Mouse (Mus musculus): ENCODE data around the gene Atg10. TPM values are rescaled to one million over a fixed set of nuclear protein-coding genes. Genes with fewer than 3 reads are reported as not detected.
"Not testable (repeated sequence)": the region's sequence is repeated elsewhere in the genome, so short reads cannot be mapped to it uniquely, and the experiment has no call there.

The Atg10 gene
- total RNA-seq, 2 experiments from 2014 or later, result 14.2 to 15.3 TPM

DNA sequence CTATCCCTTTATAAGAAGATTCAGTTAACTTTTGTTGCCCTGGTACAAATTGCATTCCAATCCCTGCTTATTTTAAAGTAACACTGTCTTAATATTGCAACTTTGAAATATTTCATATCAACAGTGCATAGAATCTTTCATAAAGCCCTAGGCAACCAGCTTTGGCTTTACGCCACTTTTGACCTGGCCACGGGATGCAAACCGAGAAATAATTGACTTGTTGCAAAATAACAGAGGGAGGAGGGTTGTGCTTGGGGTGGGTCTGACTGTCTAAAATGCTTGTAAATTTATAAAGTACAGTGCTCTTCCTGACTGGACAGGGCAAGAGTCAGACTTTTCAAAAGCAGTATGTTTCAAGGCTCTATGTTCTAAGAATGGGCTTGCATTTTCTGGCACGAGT lies 259.3 kb downstream of the Atg10 start:
- DNase-seq (ENCODE audit: extremely low spot score in 1 of 2, low spot score in 1 of 2), result no peak

DNA sequence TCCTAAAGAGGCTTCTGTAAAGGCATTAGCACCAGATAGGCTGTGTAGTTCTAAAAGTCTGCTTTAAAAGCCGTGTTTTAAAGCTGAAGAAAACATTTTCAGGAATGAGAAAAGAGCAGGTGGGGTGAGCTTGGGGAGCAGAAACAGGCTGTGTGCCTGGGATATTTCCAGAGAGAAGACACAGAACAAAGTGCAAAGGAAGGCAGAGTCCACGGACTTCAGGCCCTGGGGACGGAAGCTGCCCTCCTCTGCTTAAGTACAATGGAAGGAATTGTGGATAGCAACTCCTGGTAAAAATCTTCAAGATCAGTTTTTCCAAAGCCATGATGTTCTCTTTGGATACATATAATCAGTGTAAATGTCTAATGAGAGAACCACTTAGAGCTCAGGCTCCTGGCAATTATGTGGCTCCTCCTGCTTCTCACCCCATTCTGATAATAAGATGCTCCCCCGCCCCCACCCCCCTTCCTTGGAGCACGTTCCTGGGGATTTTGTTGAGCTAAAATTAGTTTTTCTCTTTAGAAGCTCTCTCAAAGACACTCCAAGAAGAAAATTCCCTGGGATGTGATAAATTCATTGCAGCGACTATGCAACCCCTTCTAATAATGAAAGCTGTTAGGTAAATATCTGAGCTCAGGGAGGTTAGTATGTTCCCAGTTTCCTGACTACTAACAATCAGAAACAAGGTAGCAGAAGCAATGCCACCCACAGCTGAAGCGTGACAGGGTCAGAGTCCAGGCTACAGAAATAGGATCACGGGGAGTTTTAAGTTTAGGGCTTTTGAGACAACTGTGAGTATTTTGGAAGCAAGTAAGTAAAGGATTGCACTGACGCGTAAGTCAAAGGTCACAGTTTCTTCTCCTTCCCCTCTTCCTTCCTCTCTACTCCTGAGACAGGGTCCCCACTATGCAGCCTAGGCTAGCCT lies 260.7 kb downstream of the Atg10 start:
- DNase-seq (ENCODE audit: extremely low spot score in 1 of 2, low spot score in 1 of 2), result no peak

DNA sequence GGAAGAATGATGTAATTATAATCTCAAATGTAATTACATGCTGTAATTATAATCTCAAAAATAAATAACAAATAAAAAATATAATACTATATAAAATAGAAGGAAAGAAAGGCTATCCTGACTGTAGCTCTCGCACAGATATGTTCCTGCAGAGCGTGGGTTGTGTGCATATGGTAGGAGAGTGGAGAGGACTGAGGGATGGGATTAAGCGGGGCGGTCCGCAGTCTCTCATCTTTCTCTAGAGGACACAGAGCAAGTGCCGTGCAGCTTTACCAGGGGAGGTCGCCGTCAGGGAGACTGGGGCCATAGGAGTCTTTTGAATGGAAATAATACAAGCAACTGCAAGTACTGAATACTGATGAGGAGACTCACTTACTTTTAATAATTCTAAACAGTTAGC lies 263.2 kb downstream of the Atg10 start:
- DNase-seq (ENCODE audit: extremely low spot score in 1 of 2, low spot score in 1 of 2), result no peak

DNA sequence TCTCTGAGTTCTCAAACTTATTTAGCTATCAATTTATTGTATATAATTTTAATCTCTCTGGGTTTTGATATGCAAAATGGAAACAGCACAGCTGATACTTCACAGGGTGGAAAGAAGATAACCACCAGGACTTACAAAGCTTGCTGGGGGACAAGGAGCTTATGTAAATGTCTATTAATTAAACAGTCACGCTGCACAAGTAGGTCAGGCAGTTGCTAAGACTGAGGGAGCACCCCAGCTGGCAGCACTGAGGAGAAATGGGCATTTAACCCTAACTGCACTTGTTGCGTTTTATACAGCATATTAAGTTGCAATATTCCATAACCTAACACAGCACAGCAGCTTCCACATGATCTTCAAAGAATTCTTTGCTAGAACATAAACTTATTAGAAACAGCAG lies 264.9 kb downstream of the Atg10 start:
- DNase-seq (ENCODE audit: extremely low spot score in 1 of 2, low spot score in 1 of 2), result no peak

DNA sequence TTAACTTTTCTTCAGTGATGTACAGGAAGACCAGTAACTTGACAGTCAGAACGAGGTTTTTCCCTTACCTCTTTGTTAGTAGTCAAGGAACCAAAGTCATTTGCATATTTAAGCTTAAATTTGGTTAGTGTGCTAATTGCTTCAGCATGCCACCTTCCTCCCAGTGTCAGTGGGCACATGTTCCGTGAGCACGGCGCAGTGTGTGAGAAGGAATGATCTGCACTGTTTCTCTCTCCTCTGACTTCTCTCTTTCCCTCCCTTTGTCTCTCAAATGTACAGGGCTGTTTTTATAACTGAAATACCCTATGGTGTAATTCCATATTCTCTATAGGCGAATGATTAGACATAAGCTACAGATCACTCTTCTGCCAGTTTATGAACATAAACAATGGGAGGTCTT lies 284.2 kb downstream of the Atg10 start:
- no peak for DNase-seq (ENCODE audit: extremely low spot score in 1 of 2, low spot score in 1 of 2)

DNA sequence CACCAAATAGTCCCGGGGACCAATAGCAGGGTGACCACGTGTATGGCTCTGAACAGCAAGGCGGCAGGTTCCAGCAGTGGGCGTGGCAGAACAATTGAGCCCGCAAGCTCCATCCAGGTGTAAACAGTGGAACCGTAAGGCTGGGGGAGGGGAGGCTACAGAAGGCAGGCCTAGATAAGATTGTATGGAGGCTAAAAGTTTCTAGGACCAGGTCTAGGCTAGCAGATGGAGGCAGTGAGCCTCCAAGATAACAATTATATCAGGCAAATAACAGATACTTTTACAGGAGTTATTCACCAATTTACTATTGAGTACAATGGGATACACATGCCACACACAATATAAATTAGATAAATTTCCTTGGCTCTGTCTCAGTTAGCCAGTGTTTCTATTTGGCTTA lies 284.6 kb downstream of the Atg10 start:
- DNase-seq (ENCODE audit: extremely low spot score in 1 of 2, low spot score in 1 of 2), result no peak

DNA sequence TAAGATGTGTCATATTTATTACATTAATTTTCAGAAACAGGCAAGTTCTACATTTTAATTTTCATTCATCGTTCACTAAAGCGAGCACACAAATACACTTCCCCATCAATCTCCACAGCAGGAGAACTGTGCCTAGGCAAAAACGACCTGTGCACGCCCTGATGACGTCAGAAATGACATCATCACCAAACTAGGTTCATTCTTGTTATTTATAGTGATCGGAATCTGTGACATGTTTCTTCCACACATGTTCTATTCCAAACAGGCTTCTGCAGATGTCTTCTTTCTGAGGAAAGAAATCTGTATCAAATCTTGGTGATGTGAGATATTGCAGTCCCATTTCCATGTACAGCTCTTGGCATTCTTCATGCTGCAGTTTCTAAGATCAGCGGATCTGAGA lies 287.9 kb downstream of the Atg10 start:
- no peak for DNase-seq (ENCODE audit: extremely low spot score in 1 of 2, low spot score in 1 of 2)

DNA sequence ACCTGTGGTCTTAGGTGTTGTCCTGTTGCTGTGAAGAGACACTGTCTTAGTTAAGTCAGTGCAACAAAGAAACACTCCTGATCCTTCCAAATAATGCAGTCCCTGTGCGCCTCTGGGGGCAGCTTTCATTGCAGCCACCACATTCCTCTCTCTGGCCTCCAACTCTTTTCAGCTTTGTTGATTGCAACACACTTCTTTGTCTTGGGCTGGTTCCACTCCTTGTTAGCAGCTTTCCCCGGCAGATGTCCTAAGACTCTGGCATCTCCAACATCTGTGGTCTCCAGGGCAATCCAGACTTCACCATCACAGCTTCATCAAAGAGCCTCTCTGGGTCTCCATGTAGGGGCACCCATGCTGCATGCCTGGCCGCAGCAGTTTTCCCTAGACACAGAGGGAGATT lies 290.5 kb downstream of the Atg10 start:
- no peak for DNase-seq (ENCODE audit: extremely low spot score in 1 of 2, low spot score in 1 of 2)

DNA sequence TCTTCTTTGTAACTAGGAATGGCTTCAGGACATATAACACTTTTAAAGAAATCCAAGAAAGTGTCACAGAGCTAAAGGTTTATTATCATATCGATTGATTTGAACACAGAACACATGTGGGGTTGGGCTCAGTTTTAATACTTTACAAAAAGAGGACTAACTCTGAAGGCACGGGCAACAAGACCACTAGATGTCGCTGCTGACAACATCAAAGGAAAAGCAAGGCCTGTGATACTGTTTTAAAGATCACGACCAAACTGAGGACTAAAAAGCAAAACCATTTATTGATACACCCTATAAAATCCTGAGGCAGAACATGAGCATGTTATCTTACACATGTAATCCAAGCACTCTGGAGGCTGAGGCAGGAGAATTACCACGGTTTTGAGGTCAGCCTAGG lies 293.9 kb downstream of the Atg10 start:
- peak; percentile 26 to 85 for DNase-seq (ENCODE audit: extremely low spot score in 1 of 2, low spot score in 1 of 2)

DNA sequence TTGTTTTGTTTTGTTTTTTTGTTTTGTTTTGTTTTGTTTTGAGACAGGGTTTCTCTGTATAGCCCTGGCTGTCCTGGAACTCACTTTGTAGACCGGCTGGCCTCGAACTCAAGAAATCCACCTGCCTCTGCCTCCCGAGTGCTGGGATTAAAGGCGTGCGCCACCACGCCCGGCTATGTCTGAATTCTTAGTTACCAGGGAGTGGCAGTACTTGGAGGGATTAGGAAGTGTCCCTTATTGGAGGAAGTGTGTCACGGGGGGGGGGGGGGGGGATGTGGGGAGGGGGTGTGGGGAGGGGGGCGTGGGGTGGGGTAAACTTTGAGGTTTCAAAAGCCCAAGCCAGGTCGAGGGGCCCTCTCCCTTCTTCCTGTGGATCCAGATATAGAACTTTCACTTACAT lies 295.5 kb downstream of the Atg10 start:
- DNase-seq (ENCODE audit: extremely low spot score in 1 of 2, low spot score in 1 of 2), result not testable (repeated sequence)

DNA sequence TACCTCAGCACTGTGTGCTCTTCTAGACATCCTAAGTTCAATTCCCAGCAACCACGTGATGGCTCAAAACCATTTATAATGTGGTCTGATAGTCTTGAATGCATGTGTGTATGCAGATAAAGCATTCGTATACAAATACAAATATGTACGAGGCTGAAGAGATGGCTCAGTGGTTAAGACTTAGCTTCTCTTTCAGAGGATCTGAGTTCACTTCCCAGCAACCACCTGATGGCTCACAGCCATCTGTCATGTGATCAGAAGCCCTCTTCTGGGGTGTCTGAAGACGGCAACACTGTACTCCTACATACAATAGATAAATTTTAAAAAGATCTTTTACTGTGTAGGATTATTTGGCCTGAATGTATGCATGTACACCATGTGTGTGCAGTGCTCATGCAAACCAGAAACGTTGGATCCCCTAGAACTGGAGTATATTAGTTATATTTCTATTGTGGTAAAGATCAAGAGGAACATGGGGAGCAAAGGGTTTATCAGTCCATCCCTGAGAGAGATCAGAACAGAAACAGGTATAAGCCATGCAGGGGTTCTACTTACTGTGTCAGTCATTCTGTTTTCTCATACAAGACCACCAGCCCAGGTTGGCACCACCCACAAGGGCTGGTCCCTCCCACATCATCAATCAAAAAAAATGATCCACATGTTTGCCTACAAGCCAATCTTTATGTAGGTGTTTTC lies 296.7 kb downstream of the Atg10 start:
- no peak for DNase-seq (ENCODE audit: extremely low spot score in 1 of 2, low spot score in 1 of 2)

DNA sequence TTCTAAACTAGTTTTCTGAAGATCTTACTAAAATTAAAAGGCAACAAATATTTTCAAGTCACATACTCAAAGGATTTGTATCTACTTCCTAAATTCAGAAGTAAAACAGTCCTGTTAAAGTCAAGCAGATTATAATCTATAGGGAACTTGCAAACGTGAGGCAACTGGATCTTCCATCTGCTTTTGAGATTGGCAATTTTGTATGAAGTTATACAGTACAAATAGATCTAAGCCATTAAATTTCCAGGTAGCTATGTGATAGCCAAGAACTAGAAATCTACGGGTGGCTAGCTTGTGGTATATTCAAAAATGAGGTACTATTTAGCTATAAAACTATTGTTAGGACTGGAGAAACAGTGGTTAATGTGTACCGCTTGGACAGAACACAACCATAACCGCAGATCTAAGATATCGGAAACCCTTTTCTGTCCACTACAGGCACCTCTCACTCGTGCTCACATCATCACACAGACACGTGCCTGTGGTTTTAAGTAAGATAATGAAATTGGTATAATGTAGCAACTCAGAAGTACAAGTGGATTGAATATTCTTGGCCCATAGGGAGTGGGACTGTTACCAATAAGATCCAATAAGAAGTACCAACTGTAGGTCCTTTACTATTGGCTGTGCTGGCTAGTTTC lies 297.5 kb downstream of the Atg10 start:
- no peak for DNase-seq (ENCODE audit: extremely low spot score in 1 of 2, low spot score in 1 of 2)

DNA sequence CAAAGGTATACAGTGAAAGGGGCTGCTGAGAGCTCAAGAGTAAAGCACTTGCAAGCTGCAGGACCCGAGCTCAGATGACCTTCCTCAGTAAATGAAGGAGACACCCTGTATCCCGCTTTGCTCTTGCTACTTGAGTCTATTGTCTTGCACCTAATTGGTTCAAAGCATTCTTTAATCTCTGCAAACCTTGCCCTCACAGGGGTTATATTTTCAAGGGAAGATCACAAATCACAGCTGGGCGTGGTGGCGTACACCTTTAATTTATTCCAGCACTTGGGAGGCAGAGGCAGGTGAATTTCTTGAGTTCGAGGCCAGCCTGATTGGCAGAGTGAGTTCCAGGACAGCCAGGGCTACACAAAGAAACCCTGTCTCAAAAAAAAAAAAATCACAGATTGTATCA lies 298.6 kb downstream of the Atg10 start:
- no peak for DNase-seq (ENCODE audit: extremely low spot score in 1 of 2, low spot score in 1 of 2)

DNA sequence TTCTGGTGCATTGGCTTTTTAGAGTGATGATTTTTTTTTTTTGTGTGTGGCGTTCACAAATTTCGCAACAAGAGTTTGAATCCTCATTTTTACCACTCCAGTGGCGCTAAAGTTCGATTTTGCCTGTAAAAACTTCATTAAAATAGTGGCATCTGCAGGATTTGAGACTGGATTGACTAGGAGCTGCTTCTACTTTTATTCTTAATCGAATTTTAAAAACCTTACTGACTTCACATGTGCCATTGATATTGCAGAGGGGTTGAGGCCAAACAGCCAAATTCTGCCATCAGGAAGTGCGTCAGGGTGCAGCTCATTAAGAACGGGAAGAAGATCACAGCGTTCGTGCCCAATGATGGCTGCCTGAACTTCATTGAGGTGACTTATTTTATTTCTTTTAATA lies 299.7 kb downstream of the Atg10 start:
- DNase-seq (ENCODE audit: extremely low spot score in 1 of 2, low spot score in 1 of 2), result no peak

DNA sequence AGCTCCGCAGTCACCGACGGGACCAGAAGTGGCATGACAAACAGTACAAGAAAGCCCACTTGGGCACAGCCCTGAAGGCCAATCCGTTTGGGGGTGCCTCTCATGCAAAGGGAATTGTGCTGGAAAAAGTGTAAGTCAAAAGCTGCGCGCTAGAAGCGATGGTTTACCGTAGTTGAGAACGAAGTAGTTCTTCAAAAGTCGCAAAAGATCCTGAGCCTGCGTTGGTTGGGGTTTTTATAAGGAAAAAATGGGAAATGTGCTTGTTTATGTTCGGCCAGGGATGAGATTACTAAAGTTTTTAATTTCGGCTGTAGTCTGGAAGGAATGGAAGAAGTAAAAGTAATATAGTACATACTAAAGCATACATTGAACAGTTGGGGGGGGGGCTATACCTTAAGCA lies 300.2 kb downstream of the Atg10 start:
- DNase-seq (ENCODE audit: extremely low spot score in 1 of 2, low spot score in 1 of 2), result not testable (repeated sequence)

DNA sequence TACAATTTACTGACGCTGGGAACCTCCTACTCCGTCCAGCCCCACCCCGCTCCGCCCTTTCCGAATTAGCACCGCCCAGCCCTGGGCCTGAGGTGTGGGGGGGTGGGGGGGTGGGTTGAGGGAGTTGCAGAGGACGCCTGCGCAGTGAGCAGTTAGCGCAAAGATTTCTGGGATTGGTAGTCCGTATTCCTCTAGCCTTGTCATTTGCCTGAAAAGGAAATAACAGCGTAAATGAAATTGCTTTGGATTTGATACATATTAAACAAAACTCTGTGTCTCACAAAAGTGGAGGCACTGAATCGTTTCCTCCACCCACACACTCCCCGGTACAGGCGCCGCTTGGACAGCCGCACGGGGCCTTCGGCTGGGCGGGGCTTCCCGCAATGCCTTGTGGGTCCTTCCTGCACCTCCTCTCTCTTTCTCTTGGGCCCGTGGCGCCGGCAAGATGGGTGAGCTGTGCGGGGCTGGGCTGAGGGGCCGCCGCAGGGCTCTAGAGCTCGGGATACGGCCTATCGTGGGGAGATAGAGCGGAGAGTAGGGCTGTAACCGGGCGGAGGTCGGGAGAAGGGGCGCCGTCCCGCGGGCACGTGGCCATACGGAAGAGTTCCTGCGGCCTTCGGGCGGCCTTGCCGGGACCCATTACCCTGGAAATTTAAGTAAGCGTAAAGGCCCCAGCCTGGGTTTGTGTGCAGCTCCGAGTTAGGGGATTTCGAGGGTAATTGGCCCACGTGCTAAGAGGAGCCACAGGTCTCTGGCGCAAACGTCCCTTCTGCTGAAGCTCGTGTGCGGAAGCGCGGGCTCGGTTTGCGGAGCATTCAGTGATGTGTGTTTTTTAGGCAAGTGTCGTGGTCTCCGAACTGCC lies 300.8 kb downstream of the Atg10 start, which contains the start of gene Rps23:
Gene Rps23 (plus strand): TSS at position 208 of the 862 bp plus-strand sequence.
- peak; percentile 82 to 87 for DNase-seq (ENCODE audit: extremely low spot score in 1 of 2, low spot score in 1 of 2)

DNA sequence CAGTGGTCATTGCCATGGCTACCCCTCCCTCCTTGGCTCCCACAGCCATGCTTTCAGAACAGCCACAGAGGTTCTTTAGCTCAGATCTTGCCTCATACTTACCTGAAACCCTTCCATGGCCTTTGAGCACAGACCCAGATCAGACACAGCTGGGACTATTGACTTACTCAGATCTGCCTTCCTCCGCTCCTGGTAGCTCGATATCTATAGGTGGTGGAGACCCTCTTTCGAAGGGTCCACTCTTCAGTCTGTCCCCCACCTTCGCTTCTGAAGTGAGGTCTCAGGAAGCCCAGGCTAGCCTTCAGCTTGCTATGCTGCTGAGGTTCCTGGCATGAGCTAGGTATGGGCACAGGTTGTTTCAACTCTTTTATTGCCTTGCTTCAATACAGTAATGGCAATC lies 309.0 kb downstream of the Atg10 start:
- DNase-seq (ENCODE audit: extremely low spot score in 1 of 2, low spot score in 1 of 2), result no peak

DNA sequence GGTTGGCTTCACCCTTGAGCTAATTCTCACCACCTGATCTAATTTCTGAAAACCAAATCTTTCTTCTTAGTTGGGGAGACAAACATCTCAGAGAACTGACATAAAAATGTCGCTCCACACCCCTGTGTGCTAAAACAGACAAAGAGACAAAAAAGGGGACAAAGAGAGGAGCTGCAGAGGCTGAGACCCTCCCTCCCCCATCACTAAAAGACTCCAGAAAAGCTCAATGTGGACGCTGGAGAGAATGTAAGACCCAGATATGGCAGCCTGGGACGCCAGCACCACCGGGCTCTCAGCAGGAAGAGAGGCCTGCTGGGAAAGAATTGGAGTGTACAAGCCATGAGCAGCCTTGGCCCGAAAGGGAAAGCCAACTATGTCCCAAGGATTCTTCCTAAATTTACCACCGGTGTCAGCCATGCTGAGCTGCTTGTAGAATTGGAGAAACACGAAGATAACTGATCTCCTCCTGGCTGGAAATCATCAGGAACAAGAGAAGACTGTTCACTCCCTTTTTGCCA lies 310.0 kb downstream of the Atg10 start:
- DNase-seq (ENCODE audit: extremely low spot score in 1 of 2, low spot score in 1 of 2), result peak in 1 of 2 experiments; percentile 19

DNA sequence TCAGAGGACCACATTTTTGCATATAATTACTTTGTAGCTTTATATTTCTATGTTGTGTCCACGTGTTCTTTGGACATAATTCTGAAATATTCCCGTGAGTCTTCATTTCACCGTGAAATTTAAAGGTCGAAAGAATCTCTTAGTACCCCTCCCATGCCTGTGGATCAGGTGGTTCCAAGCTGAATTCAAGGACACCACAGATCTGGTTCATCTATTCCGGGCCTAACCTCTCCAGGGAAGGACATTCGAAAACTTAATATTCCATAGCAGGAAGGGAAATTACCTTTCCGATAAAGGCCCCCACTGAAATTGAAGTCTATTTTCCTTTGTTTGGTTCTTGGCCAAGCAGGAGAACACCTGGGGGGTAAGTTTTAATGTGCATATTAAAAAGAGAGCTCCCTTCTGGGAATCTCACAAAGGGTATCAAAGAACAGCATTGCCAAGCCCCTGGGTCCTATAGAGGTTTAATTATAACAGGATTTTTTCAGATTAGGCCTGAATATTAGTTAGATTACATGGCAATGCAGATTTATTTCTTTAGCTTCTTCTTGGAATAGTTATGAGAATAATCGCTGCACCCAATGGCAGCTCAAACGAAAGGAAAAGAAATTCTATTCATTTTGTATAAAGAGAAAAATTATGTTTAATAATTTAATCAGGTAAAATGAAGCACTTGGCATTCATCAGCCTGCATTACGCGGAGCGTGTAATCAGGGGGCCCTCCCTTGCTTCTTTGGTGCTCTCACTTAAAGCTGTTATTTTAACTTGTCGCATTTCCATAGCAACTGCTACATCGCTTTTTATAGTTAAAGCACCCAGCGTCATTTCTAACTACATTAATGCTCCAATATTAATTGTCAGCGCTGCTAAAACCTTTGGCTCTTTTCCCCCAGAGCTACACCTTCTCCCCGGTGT lies 310.8 kb downstream of the Atg10 start:
- peak in 1 of 2 experiments; percentile 26 for DNase-seq (ENCODE audit: extremely low spot score in 1 of 2, low spot score in 1 of 2)
